Mouse (Mus musculus) MEL (cell line): ENCODE results near the gene Naglu. TPM values are rescaled to one million over a fixed set of nuclear protein-coding genes. Genes with fewer than 3 reads are reported as not detected.

Experiments
- DNase-seq: peaks from one replicate; pipeline ENCODE4 v3.0.0; 2011; ENCODE audit warnings: low read depth, low spot score
- H3K27ac ChIP-seq: 2 replicates; pipeline ENCODE4 v1.5.1; 2012; ENCODE audit warnings: low read depth, mild to moderate bottlenecking, control low read depth, low read length, moderate library complexity; ENCODE audit not compliant: control insufficient read depth
- H3K27me3 ChIP-seq, 2 experiments: fragments of 150-350 bp in 1 of 2; sonication (generic) in 1 of 2; 2 replicates each; pipeline ENCODE4 v1.6.1; 2012; ENCODE audit warnings: low read length in 2 of 2, mild to moderate bottlenecking in 2 of 2, improper control_type of control experiment in 1 of 2, moderate library complexity in 1 of 2; ENCODE audit not compliant: insufficient read depth in 2 of 2, control insufficient read depth in 1 of 2
- H3K36me3 ChIP-seq, 2 experiments: 2 replicates each; pipeline ENCODE4 v1.6.1; 2012 to 2014; ENCODE audit warnings: low read length in 2 of 2, improper control_type of control experiment in 1 of 2, inconsistent platforms in 1 of 2, mild to moderate bottlenecking in 1 of 2; ENCODE audit not compliant: insufficient read depth in 2 of 2, control insufficient read depth in 1 of 2
- H3K4me1 ChIP-seq, 2 experiments: fragments of 150-350 bp in 1 of 2; sonication (generic) in 1 of 2; 2 replicates each; pipeline ENCODE4 v1.6.1; 2012; ENCODE audit warnings: low read length in 2 of 2, improper control_type of control experiment in 1 of 2, mild to moderate bottlenecking in 1 of 2; ENCODE audit not compliant: insufficient read depth in 2 of 2, control insufficient read depth in 1 of 2
- H3K4me3 ChIP-seq, 2 experiments: fragments of 150-350 bp in 1 of 2; sonication (generic) in 1 of 2; 2 replicates each; pipeline ENCODE4 v1.5.1; 2012; ENCODE audit warnings: low read depth in 2 of 2, low read length in 2 of 2, mild to moderate bottlenecking in 2 of 2, moderate library complexity in 2 of 2, control low read depth in 1 of 2, improper control_type of control experiment in 1 of 2; ENCODE audit not compliant: control insufficient read depth in 1 of 2, insufficient read depth in 1 of 2
- H3K79me2 ChIP-seq: 2 replicates; pipeline ENCODE4 v1.6.1; 2012; ENCODE audit warnings: mild to moderate bottlenecking, low read length, moderate library complexity; ENCODE audit not compliant: control insufficient read depth, poor library complexity, insufficient read depth
- H3K9ac ChIP-seq: 2 replicates; pipeline ENCODE4 v1.6.1; 2012; ENCODE audit warnings: low read depth, mild to moderate bottlenecking, control low read depth, low read length, moderate library complexity; ENCODE audit not compliant: control insufficient read depth, poor library complexity, severe bottlenecking
- H3K9me3 ChIP-seq: fragments of 150-350 bp; sonication (generic); replicated peaks from 2 replicates; pipeline ENCODE4 v1.6.1; 2012; ENCODE audit warnings: mild to moderate bottlenecking, low read length, improper control_type of control experiment, moderate library complexity; ENCODE audit not compliant: insufficient read depth
- BHLHE40 ChIP-seq: IDR thresholded peaks from 2 replicates; pipeline ENCODE4 v1.6.1; 2012; ENCODE audit warnings: low read depth, mild to moderate bottlenecking, inconsistent platforms, low read length, improper control_type of control experiment, borderline replicate concordance
- CHD1 ChIP-seq: IDR thresholded peaks from 2 replicates; pipeline ENCODE4 v1.6.1; 2012; ENCODE audit warnings: low read depth, mild to moderate bottlenecking, inconsistent platforms, low read length, improper control_type of control experiment
- CHD2 ChIP-seq: IDR thresholded peaks from 2 replicates; pipeline ENCODE4 v1.6.1; 2011; ENCODE audit warnings: low read length, improper control_type of control experiment
- CTCF ChIP-seq, 3 experiments: IDR thresholded peaks in 2 of 3; conservative IDR thresholded peaks in 1 of 3; 2 replicates each; pipeline ENCODE4 v1.5.1; 2011 to 2012; ENCODE audit warnings: low read length in 3 of 3, low read depth in 2 of 3, mild to moderate bottlenecking in 2 of 3, improper control_type of control experiment in 1 of 3, inconsistent platforms in 1 of 3, mixed read lengths in 1 of 3, moderate library complexity in 1 of 3; ENCODE audit not compliant: control insufficient read depth in 1 of 3, insufficient read depth in 1 of 3, poor library complexity in 1 of 3, severe bottlenecking in 1 of 3
- E2F4 ChIP-seq: IDR thresholded peaks from 2 replicates; pipeline ENCODE4 v1.6.1; 2011; ENCODE audit warnings: low read depth, low read length, improper control_type of control experiment, borderline replicate concordance
- ELF1 ChIP-seq: IDR thresholded peaks from 2 replicates; pipeline ENCODE4 v1.6.1; 2014; ENCODE audit warnings: low read depth, mild to moderate bottlenecking, inconsistent platforms, low read length, improper control_type of control experiment, moderate library complexity
- ETS1 ChIP-seq: IDR thresholded peaks from 2 replicates; pipeline ENCODE4 v1.6.1; 2012; ENCODE audit warnings: low read depth, mild to moderate bottlenecking, inconsistent platforms, low read length, improper control_type of control experiment, moderate library complexity
- GABPA ChIP-seq: IDR thresholded peaks from 2 replicates; pipeline ENCODE4 v1.6.1; 2012; ENCODE audit warnings: low read depth, mild to moderate bottlenecking, inconsistent platforms, low read length, improper control_type of control experiment, moderate library complexity
- GATA1 ChIP-seq: IDR thresholded peaks from 2 replicates; pipeline ENCODE4 v1.6.1; 2011; ENCODE audit warnings: low read depth, low read length, improper control_type of control experiment
- JUND ChIP-seq: IDR thresholded peaks from 2 replicates; pipeline ENCODE4 v1.6.1; 2011; ENCODE audit warnings: low read depth, mild to moderate bottlenecking, improper control_type of control experiment, low read length
- KAT2A ChIP-seq: conservative IDR thresholded peaks from 2 replicates; pipeline ENCODE4 v1.6.1; 2012; ENCODE audit warnings: low read depth, low read length, improper control_type of control experiment, inconsistent platforms
- MAFK ChIP-seq: IDR thresholded peaks from 2 replicates; pipeline ENCODE4 v1.6.1; 2011; ENCODE audit warnings: low read depth, mild to moderate bottlenecking, low read length, improper control_type of control experiment, borderline replicate concordance
- MAX ChIP-seq: IDR thresholded peaks from 2 replicates; pipeline ENCODE4 v1.6.1; 2011; ENCODE audit warnings: low read length, improper control_type of control experiment
- MAZ ChIP-seq: IDR thresholded peaks from 2 replicates; pipeline ENCODE4 v1.6.1; 2012; ENCODE audit warnings: low read depth, mild to moderate bottlenecking, inconsistent platforms, low read length, improper control_type of control experiment
- MYB ChIP-seq: IDR thresholded peaks from 2 replicates; pipeline ENCODE4 v1.6.1; 2011; ENCODE audit warnings: mild to moderate bottlenecking, low read depth, low read length, improper control_type of control experiment
- MYC ChIP-seq: IDR thresholded peaks from 2 replicates; pipeline ENCODE4 v1.6.1; 2011; ENCODE audit warnings: low read depth, mild to moderate bottlenecking, low read length, improper control_type of control experiment, moderate library complexity
- NELFE ChIP-seq: IDR thresholded peaks from 2 replicates; pipeline ENCODE4 v1.6.1; 2011; ENCODE audit warnings: low read depth, low read length, improper control_type of control experiment
- NRF1 ChIP-seq: IDR thresholded peaks from 2 replicates; pipeline ENCODE4 v1.6.1; 2014; ENCODE audit warnings: low read depth, mild to moderate bottlenecking, inconsistent platforms, low read length, improper control_type of control experiment, moderate library complexity; ENCODE audit not compliant: poor library complexity, insufficient read depth, severe bottlenecking
- POLR2AphosphoS2 ChIP-seq: IDR thresholded peaks from 2 replicates; pipeline ENCODE4 v1.6.1; 2011; ENCODE audit warnings: low read length, improper control_type of control experiment
- RCOR1 ChIP-seq: IDR thresholded peaks from 2 replicates; pipeline ENCODE4 v1.6.1; 2012; ENCODE audit warnings: low read depth, mild to moderate bottlenecking, inconsistent platforms, low read length, improper control_type of control experiment
- TBP ChIP-seq: IDR thresholded peaks from 2 replicates; pipeline ENCODE4 v1.8.0; 2011; ENCODE audit warnings: low read depth, low read length, improper control_type of control experiment
- TCF12 ChIP-seq: IDR thresholded peaks from 2 replicates; pipeline ENCODE4 v1.6.1; 2014; ENCODE audit warnings: low read depth, mild to moderate bottlenecking, inconsistent platforms, low read length, improper control_type of control experiment, moderate library complexity
- UBTF ChIP-seq: IDR thresholded peaks from 2 replicates; pipeline ENCODE4 v1.6.1; 2012; ENCODE audit warnings: low read depth, mild to moderate bottlenecking, inconsistent platforms, low read length, improper control_type of control experiment, moderate library complexity, borderline replicate concordance; ENCODE audit not compliant: insufficient read depth
- ZC3H11A ChIP-seq: IDR thresholded peaks from 2 replicates; pipeline ENCODE4 v1.6.1; 2012; ENCODE audit warnings: low read depth, mild to moderate bottlenecking, inconsistent platforms, low read length, improper control_type of control experiment
- ZKSCAN1 ChIP-seq: IDR thresholded peaks from 2 replicates; pipeline ENCODE4 v1.6.1; 2012; ENCODE audit warnings: low read depth, mild to moderate bottlenecking, inconsistent platforms, low read length, improper control_type of control experiment, moderate library complexity
- ZNF384 ChIP-seq: IDR thresholded peaks from 2 replicates; pipeline ENCODE4 v1.6.1; 2012; ENCODE audit warnings: low read depth, mild to moderate bottlenecking, inconsistent platforms, low read length, improper control_type of control experiment
- polyA plus RNA-seq, 2 experiments: library from polyadenylated mRNA; stranded (reverse) in 1 of 2; unstranded in 1 of 2; fragments of >175 nt in 1 of 2; fragments of >200 nt in 1 of 2; gene quantifications; 2 replicates each; pipeline versions ENCODE4 v1.2.1 to v1.2.4; 2012; ENCODE audit warnings: low replicate concordance in 2 of 2, low read depth in 1 of 2; ENCODE audit not compliant: insufficient read length in 2 of 2, insufficient read depth in 1 of 2, missing spikeins in 1 of 2
- total RNA-seq: library from RNA; depleted of rRNA; stranded (reverse); fragments of 300-350 nt; gene quantifications from 2 replicates; pipeline ENCODE4 v1.2.3, GENCODE M21; 2012

Gene Naglu
- total and polyA plus RNA-seq, 3 experiments = 1.5 to 3.1 TPM; not detected in 1

DNA sequence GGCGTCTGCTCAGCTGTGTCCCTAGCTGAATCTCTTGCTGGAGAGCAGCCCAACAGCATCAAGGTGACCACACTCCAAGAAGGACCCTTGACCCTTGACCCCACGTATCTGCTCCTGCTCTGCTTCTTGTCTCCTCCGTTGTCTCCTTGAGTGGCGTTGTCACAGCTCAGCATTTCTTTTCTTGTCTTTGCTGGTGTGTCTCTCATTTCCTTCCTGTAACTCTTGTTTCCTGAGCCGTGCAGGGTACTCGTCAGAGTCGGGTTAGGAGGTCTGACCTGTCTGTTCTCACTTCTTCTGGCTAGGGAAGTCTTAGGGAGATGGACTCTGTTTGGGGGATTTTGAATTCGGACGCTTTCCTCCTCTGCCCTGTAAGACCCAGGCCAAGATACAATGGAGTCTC, 23.4 kb upstream of the Naglu start:
- no peak for TF ChIP-seq KAT2A
- no peak for TF ChIP-seq POLR2AphosphoS2
- TF ChIP-seq MAZ = no peak
- TF ChIP-seq ETS1 = no peak
- TF ChIP-seq JUND = no peak
- TF ChIP-seq MYB = no peak
- no peak for TF ChIP-seq RCOR1
- TF ChIP-seq E2F4 = no peak
- TF ChIP-seq GABPA = no peak
- no peak for TF ChIP-seq MAX
- no peak for TF ChIP-seq ELF1
- TF ChIP-seq ZC3H11A = no peak
- no peak for TF ChIP-seq MAFK
- no peak for TF ChIP-seq CTCF (IDR thresholded peaks at IDR 0.05 in 2 of 3, conservative IDR thresholded peaks at IDR 0.05 in 1 of 3; ENCODE audit: control insufficient read depth in 1 of 3, insufficient read depth in 1 of 3, low read depth in 2 of 3, low read length in 3 of 3, poor library complexity in 1 of 3, severe bottlenecking in 1 of 3)
- TF ChIP-seq CHD2 = no peak
- no peak for TF ChIP-seq GATA1
- TF ChIP-seq CHD1 = no peak
- Histone ChIP-seq H3K9me3 (no peaks in the 10 kb centered on the region), H3K9ac (no peak overlapping the region), H3K36me3 (no peaks in the 10 kb centered on the region; a peak in 2 of 4 replicates), H3K4me3 (no peak overlapping the region), H3K79me2 (no peaks in the 10 kb centered on the region), H3K27ac (no peak overlapping the region), H3K27me3 (no peaks in the 10 kb centered on the region), H3K4me1 (no peaks in the 10 kb centered on the region)
- no peak for DNase-seq

GRCm38 (mm10) chr11:101047502-101047901, 22.3 kb upstream of the Naglu start:
- Histone ChIP-seq H3K79me2 (no peaks in the 10 kb centered on the region), H3K36me3 (no peaks in the 10 kb centered on the region; a peak in 2 of 4 replicates), H3K9ac (no peak overlapping the region), H3K27ac (no peak overlapping the region), H3K27me3 (no peaks in the 10 kb centered on the region), H3K4me1 (no peaks in the 10 kb centered on the region), H3K9me3 (no peaks in the 10 kb centered on the region), H3K4me3 (no peak overlapping the region)
- no peak for DNase-seq
- TF ChIP-seq JUND (no peak), KAT2A (no peak), MYC (no peak), NELFE (no peak), NRF1 (no peak), TCF12 (no peak), ZKSCAN1 (no peak), ZNF384 (no peak), E2F4 (no peak), TBP (no peak), BHLHE40 (no peak), CTCF (IDR thresholded peaks at IDR 0.05 in 2 of 3, conservative IDR thresholded peaks at IDR 0.05 in 1 of 3; ENCODE audit: control insufficient read depth in 1 of 3, insufficient read depth in 1 of 3, low read depth in 2 of 3, low read length in 3 of 3, poor library complexity in 1 of 3, severe bottlenecking in 1 of 3) (no peak), ELF1 (no peak), MAZ (no peak), UBTF (no peak), MYB (no peak)
